Mouse (Mus musculus) forebrain, embryonic 13.5 days (tissue): Measurements from ENCODE around the gene Il1r1. TPM values are rescaled to one million over a fixed set of nuclear protein-coding genes. Genes with fewer than 3 reads are reported as not detected.

Source experiments
- ATAC-seq: fragments of 200-750 bp; cut with Nextera tagmentation; 2 replicates; pipeline ENCODE4 v1.8.0; 2017
- H3K27ac ChIP-seq: fragments of 300-500 bp; sonication (generic); 2 replicates; pipeline ENCODE4 v1.5.1; 2015; ENCODE audit warnings: inconsistent platforms, mild to moderate bottlenecking, moderate library complexity
- H3K27me3 ChIP-seq: fragments of 300-500 bp; sonication (generic); 2 replicates; pipeline ENCODE4 v1.6.1; 2015; ENCODE audit warnings: mild to moderate bottlenecking, inconsistent platforms
- H3K36me3 ChIP-seq: fragments of 300-500 bp; sonication (generic); 2 replicates; pipeline ENCODE4 v1.6.1; 2015; ENCODE audit warnings: mild to moderate bottlenecking, inconsistent platforms; ENCODE audit not compliant: poor library complexity, severe bottlenecking
- H3K4me1 ChIP-seq: fragments of 300-500 bp; sonication (generic); 2 replicates; pipeline ENCODE4 v1.6.1; 2015; ENCODE audit warnings: inconsistent platforms
- H3K4me2 ChIP-seq: fragments of 300-500 bp; sonication (generic); 2 replicates; pipeline ENCODE4 v1.6.1; 2015; ENCODE audit warnings: inconsistent platforms, mild to moderate bottlenecking, moderate library complexity
- H3K4me3 ChIP-seq: fragments of 300-500 bp; sonication (generic); 2 replicates; pipeline ENCODE4 v1.5.1; 2015; ENCODE audit warnings: mild to moderate bottlenecking, inconsistent platforms
- H3K9ac ChIP-seq: fragments of 300-500 bp; sonication (generic); 2 replicates; pipeline ENCODE4 v1.6.1; 2015; ENCODE audit warnings: mild to moderate bottlenecking, inconsistent platforms
- H3K9me3 ChIP-seq: fragments of 300-500 bp; sonication (generic); replicated peaks from 2 replicates; pipeline ENCODE4 v1.6.1; 2016; ENCODE audit warnings: inconsistent platforms
- WGBS: fragments of 180-500 bp; shearing (Covaris S2); methylation state at CpG from one replicate; pipeline ENCODE4 v1.1.7; 2015; 5-methylcytosine and 5-hydroxymethylcytosine counted together
- polyA plus RNA-seq: library from polyadenylated mRNA; unstranded; fragments of >200 nt; fragmentation: Nextera tagmentation; extraction: Ambion mirVana; gene quantifications from 2 replicates; pipeline ENCODE4 v1.2.1, GENCODE M21; 2015

Il1r1 gene
- polyA plus RNA-seq, 1 experiment from 2014 or later: 0.70 TPM

DNA sequence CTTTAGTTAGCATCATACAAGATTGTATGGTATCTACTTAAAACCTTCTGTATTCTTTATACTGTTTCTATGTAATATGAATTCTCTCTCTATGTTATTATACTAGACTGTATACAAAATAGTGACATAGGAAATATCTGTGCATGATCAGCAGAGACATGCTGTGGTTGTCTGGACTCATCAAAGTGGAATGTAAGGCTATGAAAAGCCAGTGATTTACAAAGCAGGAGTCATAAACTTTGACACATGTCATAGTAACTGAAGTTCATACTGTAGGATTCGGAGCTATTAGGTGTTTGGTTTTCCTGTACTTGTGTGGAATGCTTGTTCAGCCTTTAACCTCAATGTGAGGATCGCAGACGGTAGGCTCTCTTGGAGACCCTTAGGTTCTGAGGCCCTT lies 8.7 kb downstream of the Il1r1 start:
- Histone ChIP-seq H3K4me2 (no peak overlapping the region), H3K4me1 (no peaks in the 10 kb centered on the region)

GRCm38 (mm10) chr1:40235597-40236249 lies 10.8 kb downstream of the Il1r1 start:
- no peak for ATAC-seq
- Histone ChIP-seq H3K9ac (no peak overlapping the region), H3K4me1 (no peaks in the 10 kb centered on the region), H3K9me3 (no peaks in the 10 kb centered on the region), H3K4me2 (no peak overlapping the region), H3K4me3 (no peak overlapping the region), H3K27ac (no peak overlapping the region), H3K27me3 (no peaks in the 10 kb centered on the region), H3K36me3 (no peaks in the 10 kb centered on the region)
- WGBS: 87% methylated on average over 5 of the region's 5 CpGs

More for the DNA sequence above, 8.7 kb downstream of the Il1r1 start:
- H3K36me3 ChIP-seq: no peaks in the 10 kb centered on the region
- H3K9me3 ChIP-seq: no peaks in the 10 kb centered on the region
- H3K27ac ChIP-seq: no peak overlapping the region
- no peak overlapping the region for H3K4me3 ChIP-seq
- H3K9ac ChIP-seq: no peak overlapping the region
- 90% methylated on average over 3 of the region's 3 CpGs for WGBS
- no peak for ATAC-seq
- H3K27me3 ChIP-seq: no peaks in the 10 kb centered on the region

GRCm38 (mm10) chr1:40236694-40237093 lies 11.8 kb downstream of the Il1r1 start:
- H3K4me3 ChIP-seq: no peak overlapping the region
- no peaks in the 10 kb centered on the region for H3K9me3 ChIP-seq
- H3K9ac ChIP-seq: no peak overlapping the region
- no peaks in the 10 kb centered on the region for H3K27me3 ChIP-seq
- no peaks in the 10 kb centered on the region for H3K36me3 ChIP-seq
- no peak overlapping the region for H3K4me2 ChIP-seq
- WGBS: 56% methylated on average over 6 of the region's 6 CpGs
- no peak for ATAC-seq
- no peak overlapping the region for H3K27ac ChIP-seq
- no peaks in the 10 kb centered on the region for H3K4me1 ChIP-seq

DNA sequence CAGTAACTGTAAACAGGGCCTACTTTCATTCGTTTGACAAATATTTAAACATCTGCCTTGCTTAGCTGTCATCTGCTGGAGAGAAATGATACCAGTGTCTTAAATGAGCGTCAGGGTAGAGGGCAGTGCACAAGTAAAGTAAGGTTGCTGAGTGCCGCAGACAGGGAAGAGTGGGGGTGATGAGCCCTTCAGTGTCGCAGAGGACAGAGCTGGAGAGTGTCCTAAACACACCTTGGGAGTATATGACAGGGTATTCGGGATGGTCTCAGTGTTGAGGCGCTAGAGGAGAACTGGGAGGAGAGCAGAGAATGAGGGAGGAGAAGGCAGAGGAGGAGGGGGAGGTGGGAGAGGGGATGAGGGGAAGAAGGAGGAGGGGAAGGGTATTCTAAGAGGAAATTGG lies 12.2 kb downstream of the Il1r1 start:
- Histone ChIP-seq H3K9ac (no peak overlapping the region), H3K4me1 (no peaks in the 10 kb centered on the region), H3K27me3 (no peaks in the 10 kb centered on the region), H3K36me3 (no peaks in the 10 kb centered on the region), H3K4me2 (no peak overlapping the region), H3K27ac (no peak overlapping the region), H3K9me3 (no peaks in the 10 kb centered on the region), H3K4me3 (no peak overlapping the region)
- no peak for ATAC-seq
- 63% methylated on average over 6 of the region's 6 CpGs for WGBS

GRCm38 (mm10) chr1:40240353-40241092 lies 15.6 kb downstream of the Il1r1 start:
- no peaks in the 10 kb centered on the region for H3K27me3 ChIP-seq
- H3K9me3 ChIP-seq: no peaks in the 10 kb centered on the region
- H3K4me3 ChIP-seq: no peak overlapping the region
- H3K4me1 ChIP-seq: no peaks in the 10 kb centered on the region
- H3K36me3 ChIP-seq: no peaks in the 10 kb centered on the region
- H3K4me2 ChIP-seq: no peak overlapping the region
- no peak for ATAC-seq
- WGBS: 84% methylated on average over 9 of the region's 9 CpGs
- H3K9ac ChIP-seq: no peak overlapping the region
- no peak overlapping the region for H3K27ac ChIP-seq

DNA sequence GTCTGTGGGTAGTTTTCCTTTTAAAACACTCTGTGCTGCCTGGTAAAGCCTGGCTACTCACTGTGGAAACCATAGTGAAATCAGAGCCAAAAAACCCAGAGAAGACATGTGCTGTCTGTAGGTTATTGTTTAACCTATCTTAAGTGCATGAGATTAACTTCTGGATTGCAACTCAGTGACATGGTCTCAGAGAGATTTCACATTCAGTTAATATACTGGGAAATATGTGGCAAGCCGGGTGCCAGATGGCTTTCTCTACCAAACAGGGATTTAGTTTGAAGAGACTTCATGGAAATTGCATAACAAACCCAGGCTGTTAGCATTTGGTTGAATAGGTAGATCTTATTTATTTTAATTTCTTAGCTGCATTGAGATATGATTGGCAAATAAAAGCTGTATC lies 17.8 kb downstream of the Il1r1 start:
- no peak overlapping the region for H3K9ac ChIP-seq
- no peaks in the 10 kb centered on the region for H3K4me1 ChIP-seq
- no peaks in the 10 kb centered on the region for H3K36me3 ChIP-seq
- H3K9me3 ChIP-seq: no peaks in the 10 kb centered on the region
- no peak overlapping the region for H3K4me3 ChIP-seq
- H3K27me3 ChIP-seq: no peaks in the 10 kb centered on the region
- 90% methylated on average over 1 of the region's 1 CpGs for WGBS
- H3K4me2 ChIP-seq: no peak overlapping the region
- no peak overlapping the region for H3K27ac ChIP-seq
- no peak for ATAC-seq

DNA sequence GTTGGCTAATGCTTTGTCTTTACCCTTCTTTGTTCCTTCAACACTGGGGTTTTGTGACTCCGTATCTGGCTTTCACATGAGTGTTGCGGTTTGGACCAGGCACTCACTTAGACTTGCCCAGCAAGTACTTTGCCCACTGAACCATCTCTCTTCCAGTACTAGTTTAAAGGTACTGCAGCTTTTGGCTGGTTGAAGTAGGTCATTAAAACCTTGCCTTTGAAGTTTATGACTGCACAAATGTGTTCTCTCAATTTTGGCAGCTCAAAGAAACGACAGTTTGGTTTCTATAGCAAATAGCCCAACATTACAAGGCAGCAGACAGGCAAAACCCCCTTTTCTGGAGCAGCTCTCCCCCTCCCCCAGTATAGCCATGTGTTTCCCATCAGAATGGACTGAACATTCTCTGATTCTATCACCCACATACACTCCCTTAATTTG lies 18.7 kb downstream of the Il1r1 start:
- no peaks in the 10 kb centered on the region for H3K4me1 ChIP-seq
- no peak for ATAC-seq
- 86% methylated on average over 3 of the region's 3 CpGs for WGBS
- no peak overlapping the region for H3K9ac ChIP-seq
- H3K9me3 ChIP-seq: no peaks in the 10 kb centered on the region
- no peaks in the 10 kb centered on the region for H3K27me3 ChIP-seq
- no peaks in the 10 kb centered on the region for H3K36me3 ChIP-seq
- H3K27ac ChIP-seq: no peak overlapping the region
- no peak overlapping the region for H3K4me2 ChIP-seq
- H3K4me3 ChIP-seq: no peak overlapping the region

DNA sequence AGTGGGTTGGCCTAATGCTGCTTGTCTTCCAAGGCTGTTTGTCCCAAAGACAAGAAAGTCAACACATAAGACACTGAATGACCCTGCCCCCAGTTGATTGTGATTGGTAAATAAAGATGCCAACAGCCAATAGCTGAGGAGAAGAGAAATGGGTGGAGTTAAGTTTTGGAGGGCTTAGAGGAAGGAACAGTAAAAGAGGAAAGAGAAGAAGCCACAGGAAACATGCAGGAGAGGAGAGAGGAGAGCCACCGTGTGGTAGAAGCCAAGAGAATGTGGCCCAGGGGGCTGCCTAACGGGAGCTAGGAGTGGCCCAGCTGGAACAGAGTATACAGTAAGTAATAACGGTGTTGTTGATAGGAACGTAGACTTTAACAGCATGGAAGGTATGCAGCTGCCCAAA lies 25.5 kb downstream of the Il1r1 start:
- H3K9me3 ChIP-seq: no peaks in the 10 kb centered on the region
- no peaks in the 10 kb centered on the region for H3K27me3 ChIP-seq
- no peak overlapping the region for H3K27ac ChIP-seq
- no peak overlapping the region for H3K4me3 ChIP-seq
- ATAC-seq: no peak
- H3K4me2 ChIP-seq: no peak overlapping the region
- no peak overlapping the region for H3K9ac ChIP-seq
- whole genome bisulfite sequencing: 76% methylated on average over 4 of the region's 4 CpGs
- H3K36me3 ChIP-seq: no peaks in the 10 kb centered on the region
- no peaks in the 10 kb centered on the region for H3K4me1 ChIP-seq

DNA sequence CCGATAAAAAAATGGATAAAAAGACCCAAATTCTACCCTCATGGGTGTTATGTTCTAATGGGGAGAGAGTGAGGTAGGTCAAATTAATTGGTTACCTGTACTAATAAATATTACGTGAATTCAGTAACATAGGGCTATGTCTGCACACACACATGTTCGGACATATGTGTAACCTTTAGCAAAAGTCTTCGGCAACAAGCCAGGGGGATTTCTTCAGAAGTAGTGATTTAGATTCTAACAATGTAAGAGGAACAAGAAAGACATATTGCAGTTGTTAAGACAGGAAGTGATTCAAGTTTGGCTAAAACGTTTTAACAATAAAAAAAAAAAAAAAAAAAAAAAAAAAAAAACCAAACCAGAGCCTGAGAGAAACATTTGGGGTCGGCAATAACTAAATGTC lies 27.6 kb downstream of the Il1r1 start:
- ATAC-seq: no peak
- no peaks in the 10 kb centered on the region for H3K36me3 ChIP-seq
- no peaks in the 10 kb centered on the region for H3K4me1 ChIP-seq
- H3K9ac ChIP-seq: no peak overlapping the region
- H3K9me3 ChIP-seq: no peaks in the 10 kb centered on the region
- H3K4me2 ChIP-seq: no peak overlapping the region
- WGBS: 87% methylated on average over 6 of the region's 6 CpGs
- H3K27ac ChIP-seq: no peak overlapping the region
- no peak overlapping the region for H3K4me3 ChIP-seq
- no peaks in the 10 kb centered on the region for H3K27me3 ChIP-seq

GRCm38 (mm10) chr1:40253940-40254339 lies 29.1 kb downstream of the Il1r1 start:
- Histone ChIP-seq H3K36me3 (no peaks in the 10 kb centered on the region), H3K4me2 (no peak overlapping the region), H3K27ac (no peak overlapping the region), H3K9ac (no peak overlapping the region), H3K4me1 (no peaks in the 10 kb centered on the region), H3K4me3 (no peak overlapping the region), H3K9me3 (no peaks in the 10 kb centered on the region), H3K27me3 (no peaks in the 10 kb centered on the region)
- WGBS: 93% methylated on average over 5 of the region's 5 CpGs
- ATAC-seq: no peak

DNA sequence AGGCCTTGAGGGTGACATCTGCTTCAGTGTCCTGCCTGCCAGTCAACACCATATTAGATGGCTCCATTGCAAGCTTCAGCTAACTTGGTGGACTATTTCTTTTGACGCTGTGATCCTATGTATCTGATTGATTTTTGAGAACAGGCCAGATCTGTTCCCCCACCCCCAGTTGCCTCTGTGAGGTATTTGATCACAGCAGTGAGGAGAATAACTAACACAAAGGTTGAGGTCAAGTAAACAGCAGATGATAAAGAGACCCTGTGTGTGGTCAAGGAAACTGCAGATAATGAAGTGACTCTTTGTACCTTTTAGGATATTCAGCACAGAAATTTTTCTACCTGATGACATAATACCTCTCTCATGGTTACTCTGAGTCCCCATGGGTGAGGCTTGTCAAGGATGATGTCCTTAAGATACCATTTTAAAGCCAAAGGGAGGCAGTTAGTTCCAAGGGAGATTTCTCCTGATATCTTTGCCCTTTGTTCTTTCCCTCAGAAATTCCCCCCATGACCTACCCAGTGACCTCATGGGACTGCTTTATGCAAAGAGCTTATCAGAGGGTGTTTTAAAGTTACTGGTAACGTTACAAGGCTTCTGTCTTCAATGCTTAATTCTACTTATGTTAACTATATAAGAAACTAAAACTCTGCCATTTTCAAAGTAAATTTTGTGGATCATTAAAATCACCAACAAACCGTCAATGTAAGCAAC lies 29.6 kb downstream of the Il1r1 start:
- Histone ChIP-seq H3K4me1 (no peaks in the 10 kb centered on the region), H3K36me3 (no peaks in the 10 kb centered on the region), H3K4me3 (no peak overlapping the region), H3K27ac (no peak overlapping the region), H3K27me3 (no peaks in the 10 kb centered on the region), H3K9ac (no peak overlapping the region), H3K9me3 (no peaks in the 10 kb centered on the region), H3K4me2 (no peak overlapping the region)
- WGBS: 78% methylated on average over 3 of the region's 3 CpGs
- ATAC-seq: no peak

DNA sequence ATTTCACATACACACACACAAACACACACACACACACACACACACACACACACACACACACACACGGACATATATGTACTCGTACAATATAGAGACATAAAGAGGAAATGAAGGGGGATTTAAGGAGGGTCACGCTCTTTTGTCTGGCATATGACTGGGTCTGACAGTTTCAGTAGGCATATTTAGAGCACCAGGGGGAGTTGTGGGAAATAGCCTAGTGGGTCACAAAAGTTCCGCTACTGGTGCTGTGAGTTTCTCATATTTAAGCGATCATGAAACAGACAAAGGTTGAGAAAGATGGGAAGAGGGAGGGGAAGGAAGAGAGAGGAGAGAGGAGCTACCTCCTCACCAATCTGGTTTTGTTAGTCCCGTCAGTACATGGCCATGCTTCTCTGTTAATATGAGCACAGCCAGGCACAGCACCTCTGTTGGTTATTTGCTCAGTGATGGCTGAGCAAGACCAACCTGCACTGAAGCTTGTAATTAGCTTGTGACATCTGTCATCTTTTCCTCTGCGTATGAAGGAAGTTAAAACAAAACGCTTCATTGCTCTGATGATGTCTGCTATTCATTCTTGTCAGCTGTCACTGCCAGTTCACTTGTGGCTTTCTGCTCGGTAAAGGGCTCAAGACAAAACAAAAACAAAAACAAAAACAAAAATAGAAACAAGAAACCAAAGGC lies 37.7 kb downstream of the Il1r1 start:
- 80% methylated on average over 9 of the region's 9 CpGs for WGBS
- Histone ChIP-seq H3K9me3 (no peaks in the 10 kb centered on the region), H3K27ac (no peak overlapping the region), H3K4me1 (peaks cover 12% of the 10 kb centered on the region), H3K4me3 (no peak overlapping the region), H3K36me3 (no peaks in the 10 kb centered on the region), H3K27me3 (no peaks in the 10 kb centered on the region), H3K9ac (no peak overlapping the region), H3K4me2 (no peak overlapping the region)
- no peak for ATAC-seq
